Mouse (Mus musculus) urinary bladder, postnatal 4 days (tissue): ENCODE measurements around the gene Ndrg4.

Source experiments
- DNase-seq, 2 experiments: peaks; one replicate each; pipeline ENCODE4 v3.0.0; 2021 to 2022; ENCODE audit warnings: low spot score in 2 of 2

Ndrg4 gene

DNA sequence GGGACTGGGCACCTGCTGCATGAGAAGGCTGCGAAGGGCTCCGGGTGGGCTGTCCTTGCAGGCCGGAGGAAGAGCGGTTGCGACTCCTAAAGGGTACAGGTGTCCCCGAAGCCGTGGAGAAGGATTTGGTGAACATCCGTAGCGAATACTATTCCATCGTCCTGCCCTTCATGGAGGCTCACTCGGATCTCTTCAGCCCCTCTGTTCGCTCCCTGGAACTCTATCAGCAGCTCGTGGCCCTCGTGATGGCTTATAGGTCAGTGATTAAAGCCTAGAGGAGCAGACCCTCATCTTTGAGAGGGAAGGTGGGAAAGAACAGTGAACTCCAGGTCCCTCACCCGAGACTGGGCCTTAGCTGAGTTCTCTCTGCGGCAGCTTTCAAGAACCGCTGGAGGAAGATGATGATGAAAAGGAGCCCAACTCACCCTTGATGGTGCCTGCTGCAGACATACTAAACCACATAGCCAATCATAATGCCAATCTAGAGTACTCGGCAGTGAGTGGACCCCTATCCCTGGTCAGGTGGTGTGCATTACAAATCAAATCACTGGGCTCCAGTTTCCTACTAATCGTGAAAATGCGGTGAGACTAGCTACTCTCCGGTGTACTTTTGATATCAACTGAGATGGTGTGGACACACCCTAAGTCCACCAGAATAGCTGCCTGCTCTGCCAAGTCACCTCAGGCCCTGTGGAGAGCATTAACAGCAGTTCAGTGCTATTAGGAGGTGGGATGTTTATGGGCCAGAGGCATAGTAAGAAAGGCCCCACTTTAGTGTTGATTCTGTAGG, 40.0 kb downstream of the Ndrg4 start:
- no peak for DNase-seq

GRCm38 (mm10) chr8:95727625-95728024, 50.8 kb downstream of the Ndrg4 start:
- no peak for DNase-seq

DNA sequence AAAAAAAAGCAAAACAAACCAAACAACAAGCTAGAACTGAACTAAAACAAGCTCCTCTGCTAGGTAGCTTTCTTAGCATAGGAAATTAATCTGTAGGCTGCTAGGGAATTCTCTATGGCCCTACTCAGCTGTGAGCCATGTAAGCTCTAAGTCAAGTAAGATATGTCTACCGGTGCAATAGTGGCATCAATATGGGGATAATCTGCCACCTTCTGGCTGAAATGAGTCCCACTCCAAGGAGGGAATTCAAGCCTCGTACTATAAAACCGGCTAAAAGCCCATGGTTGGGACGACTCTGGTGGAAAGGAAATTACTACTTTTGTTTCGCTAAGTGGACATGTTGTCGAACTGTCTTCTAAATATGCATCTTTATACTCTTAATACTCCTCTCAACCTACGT, 61.8 kb downstream of the Ndrg4 start:
- no peak for DNase-seq

DNA sequence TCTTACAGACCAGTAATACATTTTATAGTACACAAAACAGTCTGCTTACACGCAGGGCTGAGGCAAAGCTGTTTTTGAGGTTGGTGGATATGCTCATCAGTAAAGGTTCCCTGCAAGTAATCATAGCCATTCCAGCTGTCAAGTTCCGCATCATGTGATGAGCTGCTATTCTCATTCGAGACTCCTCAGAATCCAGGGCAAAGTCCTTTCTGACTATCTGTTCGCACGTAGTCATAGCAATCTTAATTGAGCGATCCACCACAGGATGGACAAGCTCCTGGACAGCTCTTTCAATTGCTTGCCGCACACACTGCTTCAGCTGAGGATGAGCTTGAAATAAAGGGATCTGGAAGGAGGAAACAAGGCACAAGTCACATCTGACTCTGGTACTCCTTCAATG, 65.0 kb downstream of the Ndrg4 start:
- no peak for DNase-seq

DNA sequence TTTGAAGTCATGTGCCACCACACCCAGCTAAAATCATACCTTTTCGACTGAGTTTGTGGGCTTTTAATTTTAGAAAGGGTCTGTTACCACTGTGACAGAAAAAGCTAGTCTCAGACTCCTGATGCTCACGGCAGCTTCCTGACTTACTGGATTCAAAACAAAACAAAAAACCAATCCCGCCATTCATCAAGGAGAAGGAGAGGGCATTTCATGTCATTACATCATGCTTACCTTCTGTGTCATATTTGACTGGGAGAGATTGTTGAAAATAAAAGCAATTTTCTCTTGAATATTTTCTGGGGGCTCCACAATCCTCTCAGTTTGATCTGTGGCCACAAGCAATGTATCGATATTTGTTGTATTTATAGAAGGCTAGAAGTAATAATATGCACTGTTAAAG, 71.2 kb downstream of the Ndrg4 start:
- DNase-seq = no peak

- no peak for DNase-seq
Measured at GRCm38 (mm10) chr8:95751924-95752323, 75.1 kb downstream of the Ndrg4 start.

- DNase-seq = no peak
Measured at GRCm38 (mm10) chr8:95760323-95760722, 83.5 kb downstream of the Ndrg4 start.

- no peak for DNase-seq
Measured at GRCm38 (mm10) chr8:95764133-95764532, 87.4 kb downstream of the Ndrg4 start.
